Mouse (Mus musculus) urinary bladder, postnatal 4 days (tissue): ENCODE data around the gene Tldc1.

Experiments used
- DNase-seq, 2 experiments: peaks; one replicate each; pipeline ENCODE4 v3.0.0; 2021 to 2022; ENCODE audit warnings: low spot score in 2 of 2

The Tldc1 gene

DNA sequence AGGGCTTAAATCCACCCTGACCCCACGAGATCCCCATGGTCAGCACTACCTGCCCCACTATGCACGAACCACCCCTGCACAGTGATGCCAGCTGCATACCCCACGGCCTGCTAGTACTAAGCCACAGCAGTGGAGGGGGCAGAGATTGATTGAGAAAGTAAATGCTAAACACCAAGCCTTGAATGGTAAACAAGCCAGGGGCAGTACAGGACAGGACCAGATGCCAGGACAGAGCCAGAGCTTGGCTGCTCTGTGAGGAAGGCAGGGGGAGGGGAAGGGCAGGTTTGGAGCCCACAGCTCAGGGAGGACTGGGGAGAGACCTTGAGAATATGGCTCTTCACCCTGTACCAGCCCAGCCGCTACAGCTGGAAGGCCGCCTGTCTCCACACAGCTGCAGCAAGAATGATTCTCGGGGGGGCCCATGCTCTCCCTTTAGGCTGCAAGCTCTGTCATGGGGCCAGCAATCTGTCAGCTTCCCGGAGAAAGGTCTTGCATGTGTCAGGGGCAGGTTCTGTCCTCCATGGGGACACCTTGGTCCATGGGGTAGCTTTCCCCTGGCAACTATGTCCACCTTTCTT is 1.5 kb downstream of the Tldc1 start:
- no peak for DNase-seq

DNA sequence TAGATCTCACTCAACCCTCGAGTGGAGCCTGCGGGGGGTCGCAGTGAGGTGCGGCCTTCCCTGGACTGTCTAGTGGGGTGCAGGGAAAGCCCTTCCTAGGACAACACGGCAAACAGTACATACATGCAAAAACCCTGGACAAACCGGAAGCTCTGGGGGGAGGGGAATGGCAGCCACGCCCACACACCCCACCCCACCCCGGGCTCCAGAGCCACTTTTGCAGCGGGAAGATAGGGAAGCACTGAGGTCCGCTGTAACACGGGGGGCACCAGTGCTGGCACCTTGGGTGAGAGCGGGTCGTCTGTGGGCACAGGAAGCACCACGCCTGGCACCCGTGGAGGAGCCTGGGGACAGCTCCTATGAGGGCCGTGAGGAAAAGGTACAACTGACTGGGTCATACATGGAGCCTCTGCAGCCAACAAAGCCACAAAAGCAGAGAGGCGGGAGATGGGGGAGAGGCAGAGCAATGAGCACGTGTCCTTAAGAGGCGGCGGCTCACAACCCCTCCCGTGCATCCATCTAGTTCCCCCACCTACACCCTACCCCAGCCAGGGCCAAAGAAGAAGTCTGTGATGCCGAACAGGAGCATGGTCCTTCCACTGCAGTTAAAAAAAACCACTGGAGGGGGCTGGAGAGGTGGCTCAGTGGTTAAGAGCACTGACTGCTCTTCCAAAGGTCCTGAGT is 12.3 kb downstream of the Tldc1 start:
- DNase-seq = no peak

DNA sequence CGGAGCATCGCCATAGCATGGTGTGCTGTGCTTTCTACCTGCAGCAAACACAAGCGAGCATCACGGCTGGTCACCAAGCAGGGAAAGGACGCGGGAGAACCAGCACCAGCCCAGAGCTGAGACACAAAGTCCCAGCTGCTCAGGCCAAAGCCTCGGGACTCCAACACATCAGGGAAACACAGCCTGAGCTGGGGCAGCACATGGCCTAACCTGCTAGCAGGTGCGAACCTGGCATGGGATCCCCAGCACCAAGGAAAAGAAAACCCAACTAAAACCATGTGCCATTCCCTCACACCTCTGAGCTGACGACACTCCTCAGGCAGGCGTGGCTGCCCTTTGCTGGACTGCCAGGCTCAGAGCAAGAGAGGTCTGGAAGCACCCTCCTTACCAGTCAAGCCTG is 12.9 kb downstream of the Tldc1 start:
- no peak for DNase-seq

DNA sequence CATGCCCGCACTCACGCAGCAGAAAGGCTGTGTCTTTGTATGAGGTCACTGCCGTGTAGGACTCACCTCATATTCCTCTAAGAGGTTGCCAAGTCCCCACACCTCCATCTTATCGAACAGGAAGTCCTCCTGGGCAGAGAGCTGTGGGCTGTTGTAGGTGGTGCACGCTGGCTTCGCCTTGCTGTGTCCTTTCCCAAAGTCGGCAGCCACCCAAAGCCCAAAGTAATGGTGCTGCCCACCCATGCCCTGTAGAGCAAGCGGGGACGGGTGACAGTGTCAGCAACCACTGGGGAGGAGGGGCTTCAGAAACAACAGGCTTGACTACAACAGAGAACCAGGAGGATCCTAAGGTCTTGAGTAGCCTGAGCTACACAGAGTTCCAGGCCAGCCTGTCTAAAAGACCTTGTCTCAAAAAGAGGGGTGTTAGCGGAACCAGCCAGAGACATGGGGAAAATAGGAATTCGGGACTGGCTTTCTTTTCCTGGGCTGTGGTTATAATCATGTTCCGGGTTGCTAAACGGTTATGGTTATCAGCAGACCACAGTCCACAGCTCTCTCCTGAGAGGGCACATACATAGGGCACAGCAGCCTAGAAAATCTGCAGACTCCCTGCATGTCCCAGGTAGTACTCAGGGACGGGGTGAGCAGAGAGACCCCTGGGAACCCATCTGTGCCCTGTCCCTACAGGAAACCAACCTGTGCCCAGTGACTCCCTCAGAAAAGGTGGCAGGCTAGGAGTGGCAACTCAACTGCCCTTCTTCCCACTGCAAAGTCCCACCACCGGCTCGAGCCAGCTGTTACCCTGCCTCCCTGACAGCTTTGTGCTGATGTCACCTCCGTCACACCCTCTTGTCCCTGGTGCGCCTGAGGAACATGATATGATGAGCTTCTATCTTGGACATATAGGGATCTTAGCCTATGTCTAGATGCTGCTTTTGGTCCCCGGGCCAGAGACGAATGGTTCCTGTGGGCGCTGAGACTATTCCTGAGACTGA is 15.7 kb downstream of the Tldc1 start:
- DNase-seq = no peak

GRCm38 (mm10) chr8:119761692-119762091 is 16.5 kb downstream of the Tldc1 start:
- DNase-seq = no peak

DNA sequence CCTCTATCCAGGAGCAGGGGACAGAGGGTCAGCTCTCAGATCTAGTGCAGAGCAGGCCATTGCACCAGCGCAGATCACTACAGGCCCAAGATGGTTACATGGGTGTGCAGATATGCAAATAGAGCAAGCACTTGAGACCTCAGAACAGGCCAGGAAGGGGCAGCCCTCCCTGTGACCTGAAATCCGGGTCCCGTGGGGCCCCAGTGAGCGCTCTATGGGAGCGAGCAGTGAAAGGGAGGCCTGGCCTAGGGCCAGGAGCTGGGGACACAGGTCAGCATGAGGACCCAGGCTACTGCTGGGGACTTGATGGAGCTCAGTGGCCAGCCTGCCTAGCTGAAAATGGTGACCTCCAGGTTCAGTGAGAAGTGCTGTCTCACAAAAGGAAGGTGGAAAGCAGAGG is 21.7 kb downstream of the Tldc1 start:
- DNase-seq = no peak

GRCm38 (mm10) chr8:119756147-119756461 is 22.1 kb downstream of the Tldc1 start:
- DNase-seq = no peak

DNA sequence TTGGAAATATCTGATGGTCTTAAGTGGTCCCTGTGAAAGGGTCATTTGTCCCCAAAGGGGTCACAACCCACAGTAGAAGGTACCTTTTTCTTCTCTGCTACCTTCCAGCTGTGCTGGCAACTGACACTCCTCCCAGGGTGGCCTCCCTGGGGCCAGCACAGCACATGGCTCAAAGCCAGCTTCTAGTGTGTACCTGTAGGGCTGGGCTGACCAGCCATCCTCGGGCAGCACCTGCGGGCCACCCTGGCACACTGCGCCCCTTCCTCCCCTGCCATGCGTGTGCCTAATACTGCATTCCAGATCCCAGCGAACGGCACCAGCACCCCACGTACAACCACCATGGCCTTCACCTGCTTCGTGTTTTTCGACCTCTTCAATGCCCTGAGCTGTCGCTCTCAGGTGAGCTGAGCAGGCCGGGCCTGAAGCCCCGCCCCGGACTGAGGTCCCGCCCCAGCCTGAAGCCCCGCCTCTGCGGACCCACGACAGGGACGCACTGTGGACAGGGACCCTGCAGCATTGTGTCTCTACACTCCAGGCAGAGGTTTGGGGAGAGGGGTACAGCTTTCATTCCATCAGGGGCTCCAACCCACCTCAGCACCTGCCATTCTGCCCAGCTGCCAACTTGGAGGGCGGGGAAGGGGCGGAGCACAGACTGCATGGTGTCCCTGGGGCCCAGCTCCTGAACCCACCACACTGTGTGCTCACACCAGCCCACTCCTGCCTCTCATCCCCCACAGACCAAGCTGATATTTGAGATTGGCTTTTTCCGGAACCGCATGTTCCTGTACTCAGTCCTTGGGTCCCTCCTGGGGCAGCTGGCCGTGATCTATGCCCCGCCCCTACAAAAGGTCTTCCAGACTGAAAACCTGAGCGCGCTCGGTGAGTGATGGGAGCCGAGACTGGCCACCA is 22.7 kb downstream of the Tldc1 start:
- DNase-seq = no peak

DNA sequence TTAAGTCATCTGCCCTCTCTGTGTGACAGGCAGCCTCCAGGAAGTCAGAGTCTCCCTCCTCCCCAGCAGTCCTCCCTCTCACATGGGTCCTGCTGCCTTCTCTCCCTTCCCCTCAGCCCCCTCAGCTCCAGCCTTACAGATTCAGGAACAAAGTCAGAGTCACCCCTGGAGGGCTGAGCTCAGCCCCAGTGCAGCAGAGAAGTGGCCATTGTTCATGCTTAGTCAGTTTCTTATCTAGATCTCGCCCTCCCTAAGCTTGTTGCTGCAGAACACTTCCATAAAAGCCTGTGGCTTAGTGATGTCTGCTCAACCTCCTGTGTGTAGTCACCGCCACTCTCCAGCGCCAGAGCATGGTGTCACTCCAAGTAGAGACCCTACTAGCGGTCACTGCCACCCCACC is 33.6 kb downstream of the Tldc1 start:
- no peak for DNase-seq

- DNase-seq = peak in 1 of 2 experiments; percentile 64
These were observed 34.8 kb downstream of the Tldc1 start for GRCm38 (mm10) chr8:119743291-119744026.

- DNase-seq = no peak
These were observed 35.8 kb downstream of the Tldc1 start for GRCm38 (mm10) chr8:119742409-119742808.

DNA sequence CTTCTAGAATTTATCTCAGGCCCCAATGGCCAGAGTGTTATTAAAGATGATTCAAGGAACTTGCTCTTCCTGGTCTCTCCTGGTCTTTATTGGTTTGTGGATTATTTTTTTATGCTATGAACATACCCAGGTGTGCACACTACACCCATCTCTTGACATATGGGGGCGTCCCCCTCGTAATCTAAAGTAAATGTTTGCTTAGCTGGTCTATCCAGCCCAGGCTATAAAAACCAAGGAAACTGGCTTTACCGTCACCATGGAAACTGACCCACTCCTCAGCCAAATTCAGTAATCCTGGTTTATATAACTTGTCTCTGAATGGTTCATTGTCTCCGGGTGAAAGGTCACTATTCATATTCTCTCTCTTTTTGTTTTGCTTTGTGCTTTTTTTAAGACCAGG is 37.6 kb downstream of the Tldc1 start:
- DNase-seq = no peak

DNA sequence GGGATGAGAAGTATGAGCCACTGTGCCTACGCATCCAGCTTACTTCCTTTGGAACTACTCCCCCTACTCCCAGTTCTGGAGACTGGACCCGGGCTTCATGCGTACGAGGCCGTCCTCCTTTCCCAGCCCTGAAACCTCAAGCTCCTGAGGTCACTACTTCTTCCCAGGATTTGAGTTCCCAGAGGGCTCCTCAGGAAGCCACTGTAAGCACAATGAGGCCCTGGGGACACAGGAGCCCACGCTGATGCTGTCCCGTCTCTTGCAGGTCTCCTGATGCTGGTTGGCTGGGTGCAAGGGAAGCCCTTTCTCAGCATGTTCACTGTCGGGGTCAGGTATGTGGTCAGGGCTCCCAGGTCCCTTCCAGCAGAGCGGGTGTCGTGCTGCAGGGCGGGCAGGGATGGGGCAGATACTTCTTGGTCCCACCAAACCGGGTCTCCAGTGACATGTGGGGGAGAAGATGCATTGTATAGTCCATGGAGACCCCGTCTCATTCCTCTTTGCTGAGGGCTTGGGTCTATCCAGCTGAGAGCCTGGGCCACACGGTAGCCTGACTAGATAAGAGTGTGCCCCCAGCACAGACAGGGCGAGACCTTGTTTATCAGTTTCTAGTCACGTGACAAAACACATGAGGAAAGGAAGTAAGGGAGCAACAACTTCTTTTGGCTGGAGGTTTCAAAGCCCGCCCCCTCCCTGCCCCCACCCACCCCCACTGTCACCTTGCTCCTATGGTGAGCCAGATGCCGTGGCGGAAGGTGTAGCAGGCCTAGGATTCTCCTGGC is 39.9 kb downstream of the Tldc1 start:
- DNase-seq = no peak

DNA sequence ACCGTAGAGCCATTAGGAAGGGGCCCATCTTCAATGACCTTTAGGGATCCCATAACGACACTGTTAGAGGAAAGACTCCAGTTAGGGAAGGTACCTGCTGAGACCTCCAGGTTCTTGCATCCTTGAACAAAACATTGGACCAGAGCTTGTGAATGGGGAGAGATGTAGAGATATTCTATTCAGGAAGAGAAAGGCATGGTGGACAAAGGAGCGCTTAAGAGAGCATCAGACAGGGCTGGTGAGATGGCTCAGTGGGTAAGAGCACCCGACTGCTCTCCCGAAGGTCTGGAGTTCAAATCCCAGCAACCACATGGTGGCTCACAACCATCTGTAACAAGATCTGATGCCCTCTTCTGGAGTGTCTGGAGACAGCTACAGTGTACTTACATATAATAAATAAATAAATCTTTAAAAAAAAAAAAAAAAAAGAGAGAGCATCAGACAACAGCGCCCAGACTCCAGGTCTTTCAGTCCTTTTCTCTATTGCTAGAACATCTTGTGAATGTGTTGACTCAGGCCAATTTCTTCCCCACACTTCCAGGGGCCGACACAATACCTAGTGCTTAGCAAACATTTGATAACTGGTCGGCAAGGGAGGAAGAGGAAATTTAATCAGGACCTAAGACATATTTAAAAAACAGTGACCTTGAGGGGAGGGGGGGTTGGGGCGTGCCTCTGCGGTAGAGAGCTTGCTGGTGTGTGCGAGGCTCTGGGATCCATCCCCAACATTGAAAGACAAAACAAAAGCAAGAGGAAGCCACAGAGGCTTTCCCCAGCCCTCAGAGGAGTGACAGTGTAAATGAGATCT is 40.9 kb downstream of the Tldc1 start:
- DNase-seq = no peak

DNA sequence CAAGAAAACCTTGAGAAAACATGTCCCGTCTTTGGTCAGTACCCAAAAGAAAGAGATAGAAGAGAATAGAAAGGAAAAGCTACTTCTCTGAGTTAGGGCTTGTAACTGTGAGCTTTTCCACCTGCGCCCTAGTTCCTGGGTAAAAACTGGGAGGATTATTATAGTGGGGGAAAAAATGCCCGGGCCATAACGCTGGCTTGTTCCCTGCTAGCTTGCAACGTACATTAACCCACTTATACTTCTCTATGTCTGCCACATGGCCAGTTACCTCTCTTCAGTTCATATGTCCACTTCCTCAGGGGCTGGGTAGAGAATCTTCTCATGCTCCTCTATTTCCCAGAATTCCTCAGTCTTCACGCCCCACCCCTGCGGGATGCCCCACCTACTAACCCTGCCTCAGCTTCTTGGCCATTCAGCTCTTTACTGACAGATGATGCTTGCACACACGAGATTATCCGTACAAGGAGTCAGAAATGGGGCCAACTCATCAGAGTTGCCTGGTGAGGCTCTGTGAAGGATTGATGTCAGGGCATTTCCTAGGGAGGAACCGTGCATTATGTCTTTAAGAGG is 41.8 kb downstream of the Tldc1 start:
- DNase-seq = no peak

DNA sequence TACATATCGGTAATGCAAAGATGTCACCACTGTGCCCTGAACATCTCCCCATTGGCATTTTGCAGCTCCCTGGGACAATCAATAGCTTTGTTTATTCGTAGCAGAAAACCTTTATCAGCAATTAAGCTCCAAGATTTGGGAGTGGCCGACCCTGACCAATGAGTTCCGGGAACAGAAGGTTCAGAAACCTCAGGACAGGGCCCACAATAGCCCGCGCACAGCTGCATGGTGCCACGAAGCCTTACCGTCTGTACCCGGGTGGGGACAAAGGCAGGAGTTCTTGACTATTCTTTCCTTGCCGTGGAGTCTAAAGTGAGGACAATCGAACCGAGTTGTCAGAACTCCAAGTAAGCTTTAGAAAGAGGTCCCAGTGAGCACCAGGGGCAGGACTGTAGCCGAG is 46.1 kb downstream of the Tldc1 start:
- no peak for DNase-seq

DNA sequence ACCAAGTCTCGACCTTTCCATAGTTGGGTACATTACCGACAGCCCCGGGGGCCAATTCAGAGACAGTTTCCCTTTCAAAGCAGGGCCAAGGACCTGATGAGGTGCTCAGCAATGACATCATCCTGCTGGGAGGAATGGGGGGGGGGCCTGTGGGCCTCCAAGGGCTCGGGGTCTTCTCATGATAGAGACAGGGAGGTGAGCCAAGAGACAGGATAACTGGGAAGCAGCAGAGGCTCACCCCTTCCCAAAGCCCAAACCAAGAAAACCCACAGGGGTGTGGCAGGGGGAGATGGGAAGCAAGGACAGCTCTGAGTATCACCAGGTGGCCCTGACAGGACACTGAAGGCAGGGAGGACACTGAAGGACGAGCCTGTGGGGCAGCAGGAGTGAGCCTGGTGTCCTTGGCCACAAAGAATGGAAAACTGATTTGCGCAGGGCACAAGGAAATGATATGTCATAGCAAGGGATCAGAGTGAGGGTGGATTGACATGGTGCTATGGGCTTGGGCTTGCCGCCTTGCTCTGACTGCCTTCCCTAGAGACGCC is 49.8 kb downstream of the Tldc1 start:
- DNase-seq = no peak

DNA sequence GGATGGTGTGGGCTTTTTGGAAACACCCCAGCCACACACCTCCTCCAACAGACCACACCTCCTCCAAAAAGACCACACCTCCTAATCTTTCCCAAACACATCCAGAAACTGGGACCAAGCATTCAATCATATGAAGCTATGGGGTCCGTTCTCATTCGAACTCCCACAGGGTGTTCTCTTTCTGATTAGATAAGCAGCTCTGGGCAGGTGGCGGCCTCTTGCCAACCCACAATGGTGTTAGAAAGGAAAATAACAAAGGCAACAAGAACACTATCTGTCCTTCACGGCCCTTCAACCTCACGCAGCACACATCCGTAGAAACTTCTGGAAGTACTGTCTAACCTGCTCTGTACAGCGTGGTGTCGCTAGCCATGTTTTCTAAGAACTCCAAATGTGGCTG is 51.1 kb downstream of the Tldc1 start:
- no peak for DNase-seq

- DNase-seq = no peak
These were observed 53.6 kb downstream of the Tldc1 start for GRCm38 (mm10) chr8:119724596-119724995.
